Mouse (Mus musculus) WW6 (cell line): ENCODE data around the gene Gimap3.

ENCODE experiments used
- DNase-seq: peaks from one replicate; pipeline ENCODE4 v3.0.0-alpha.2; 2013; ENCODE audit warnings: low read depth, low spot score

The Gimap3 gene

DNA sequence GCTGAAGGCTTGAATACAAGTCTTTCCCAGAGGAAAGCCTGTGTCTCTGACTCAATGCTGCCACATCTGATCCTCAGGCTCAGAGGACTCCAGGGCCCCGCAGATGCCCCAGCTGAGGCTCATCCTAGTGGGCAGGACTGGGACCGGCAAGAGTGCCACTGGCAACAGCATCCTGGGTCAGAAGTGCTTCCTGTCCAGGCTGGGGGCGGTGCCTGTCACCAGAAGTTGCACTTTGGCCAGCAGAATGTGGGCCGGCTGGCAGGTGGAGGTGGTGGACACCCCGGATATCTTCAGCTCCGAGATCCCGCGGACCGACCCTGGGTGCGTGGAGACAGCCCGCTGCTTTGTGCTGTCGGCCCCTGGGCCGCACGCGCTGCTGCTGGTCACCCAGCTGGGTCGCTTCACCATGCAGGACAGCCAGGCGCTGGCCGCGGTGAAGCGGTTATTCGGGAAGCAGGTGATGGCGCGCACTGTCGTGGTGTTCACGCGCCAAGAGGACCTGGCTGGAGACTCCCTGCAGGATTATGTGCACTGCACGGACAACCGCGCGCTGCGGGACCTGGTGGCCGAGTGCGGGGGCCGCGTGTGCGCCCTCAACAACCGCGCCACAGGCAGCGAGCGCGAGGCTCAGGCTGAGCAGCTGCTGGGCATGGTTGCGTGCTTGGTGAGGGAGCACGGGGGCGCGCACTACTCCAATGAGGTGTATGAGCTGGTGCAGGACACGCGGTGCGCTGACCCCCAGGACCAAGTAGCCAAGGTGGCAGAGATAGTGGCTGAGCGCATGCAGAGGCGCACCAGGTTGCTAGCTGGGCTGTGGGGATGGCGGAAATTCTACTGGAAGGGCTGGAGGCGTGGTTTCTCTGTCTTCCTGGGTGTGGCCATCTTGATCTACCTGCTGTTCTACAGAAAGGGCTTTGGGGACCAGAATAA lies 28.0 kb downstream of the Gimap3 start:
- DNase-seq = no peak

GRCm38 (mm10) chr6:48741711-48742206 lies 28.9 kb downstream of the Gimap3 start:
- DNase-seq = no peak

DNA sequence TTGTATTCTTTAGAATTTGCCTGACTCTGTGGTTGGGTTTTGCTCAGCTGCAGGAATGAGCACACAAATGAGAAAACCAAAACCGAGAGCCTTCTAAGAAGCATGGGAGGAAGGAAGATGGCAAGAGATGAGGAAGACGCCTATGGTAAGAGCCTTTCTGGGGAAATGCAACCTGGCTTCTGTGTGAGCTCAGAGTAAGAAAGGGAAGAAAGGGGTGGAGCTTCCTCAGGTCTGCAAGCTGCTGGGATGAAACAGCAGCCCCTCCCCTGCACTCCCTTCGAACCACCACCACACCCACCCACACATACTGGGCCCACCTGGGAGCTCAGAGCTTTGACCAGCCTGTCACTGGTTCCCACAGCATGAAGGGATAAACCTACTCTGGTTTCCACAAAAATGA lies 29.4 kb downstream of the Gimap3 start:
- DNase-seq = no peak

DNA sequence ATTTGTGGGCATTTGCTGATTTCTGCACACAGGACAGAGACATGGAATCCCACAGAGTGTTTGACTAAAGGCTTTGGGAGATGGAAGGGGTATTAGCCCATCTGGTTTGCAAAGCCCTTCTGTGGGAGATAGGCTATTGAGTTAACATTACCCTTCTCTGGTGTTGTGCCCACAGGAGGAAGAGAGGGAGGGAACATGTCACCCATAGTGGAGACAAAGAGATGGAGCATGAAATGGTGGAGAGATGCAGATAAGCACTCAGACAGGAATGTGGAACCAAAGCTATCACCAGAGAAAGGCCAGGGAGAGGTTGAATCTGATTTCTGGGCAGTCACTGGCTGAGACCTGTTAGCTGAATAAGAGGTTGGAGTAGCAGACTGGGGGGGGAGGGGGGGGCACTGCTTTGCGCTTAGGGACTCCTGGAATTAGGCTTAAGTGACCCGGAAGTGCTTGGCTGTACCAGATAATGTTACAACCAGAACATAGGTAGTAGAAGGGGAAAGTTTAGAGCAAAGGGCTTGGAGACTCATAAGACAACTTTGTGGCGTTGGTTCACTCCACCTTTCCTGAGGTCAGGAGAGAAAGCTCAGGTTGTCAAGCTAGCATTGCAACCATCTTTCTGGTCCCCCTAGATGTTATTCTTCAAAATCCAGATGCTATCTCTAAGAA lies 30.0 kb downstream of the Gimap3 start:
- DNase-seq = no peak

- DNase-seq = no peak
Observed at GRCm38 (mm10) chr6:48739780-48740055, 30.9 kb downstream of the Gimap3 start.

GRCm38 (mm10) chr6:48738961-48739779 lies 31.5 kb downstream of the Gimap3 start, which contains the start of gene Gimap1:
Gene Gimap1, plus strand, starts transcription at chr6:48739054.
- no peak for DNase-seq

- no peak for DNase-seq
Observed at GRCm38 (mm10) chr6:48737688-48738087, 33.0 kb downstream of the Gimap3 start.

GRCm38 (mm10) chr6:48737053-48737452 lies 33.6 kb downstream of the Gimap3 start:
- no peak for DNase-seq

DNA sequence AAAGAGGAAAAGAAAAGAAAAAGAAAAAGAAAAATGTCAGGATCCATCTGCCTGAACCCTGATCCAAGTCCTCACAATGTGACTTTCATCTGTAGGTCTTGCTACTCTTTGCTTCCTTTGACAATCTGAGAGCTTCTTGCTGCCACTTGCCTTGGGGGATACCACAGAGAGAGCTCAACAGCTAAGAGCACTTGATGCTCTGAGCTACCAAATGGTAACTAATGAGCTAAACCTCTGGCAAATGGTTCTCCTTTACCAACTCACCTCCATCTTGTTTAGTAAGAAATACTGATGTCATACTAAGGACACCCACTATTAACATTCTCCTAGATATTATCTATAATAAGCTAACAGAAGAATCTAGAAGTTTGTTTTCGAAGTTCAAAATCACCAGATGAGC lies 37.0 kb downstream of the Gimap3 start:
- no peak for DNase-seq

- DNase-seq = no peak
Observed at GRCm38 (mm10) chr6:48732864-48733304, 37.8 kb downstream of the Gimap3 start.

DNA sequence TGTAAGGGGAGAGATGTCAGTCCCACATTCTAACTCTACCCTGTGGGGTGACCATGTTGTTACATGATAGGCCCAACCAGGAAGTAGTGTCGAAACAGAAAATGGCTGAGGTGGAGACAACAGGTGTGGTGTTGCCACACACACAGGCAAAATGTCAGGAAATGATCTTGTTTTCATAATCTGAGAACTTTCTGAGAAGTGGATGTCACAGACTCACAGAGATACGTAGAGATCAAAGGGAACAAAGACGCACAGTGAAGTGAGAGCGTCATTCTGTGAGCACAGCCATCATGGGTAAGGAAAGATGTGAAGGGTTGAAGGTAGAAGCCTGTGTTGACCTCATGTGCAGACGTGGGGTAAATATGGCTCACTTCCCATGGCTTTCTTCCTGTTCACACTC lies 42.9 kb downstream of the Gimap3 start:
- DNase-seq = no peak

- no peak for DNase-seq
Observed at GRCm38 (mm10) chr6:48725476-48725875, 45.2 kb downstream of the Gimap3 start.

- DNase-seq = no peak
Observed at GRCm38 (mm10) chr6:48723468-48723867, 47.2 kb downstream of the Gimap3 start.

- no peak for DNase-seq
Observed at GRCm38 (mm10) chr6:48720326-48720725, 50.3 kb downstream of the Gimap3 start.

- DNase-seq = no peak
Observed at GRCm38 (mm10) chr6:48718455-48718854, 52.2 kb downstream of the Gimap3 start, which contains the start of the genes Gm28053 and Gimap7. Gene Gm28053, plus strand, starts transcription at chr6:48718607. Gene Gimap7, plus strand, starts transcription at chr6:48718621.
